Mouse (Mus musculus): ENCODE results near the gene Fam160b1. TPM values are rescaled to one million over a fixed set of nuclear protein-coding genes. Genes with fewer than 3 reads are reported as not detected.

Gene Fam160b1
- polyA plus RNA-seq, 1 experiment = 5.6 TPM

- TF ChIP-seq GATA1 (IDR thresholded peaks at IDR 0.05; ENCODE audit: low read length) = no peak
Measured at GRCm38 (mm10) chr19:57375746-57376145, 15.3 kb downstream of the Fam160b1 start.

GRCm38 (mm10) chr19:57377043-57377703 lies 16.7 kb downstream of the Fam160b1 start:
- no peak for TF ChIP-seq GATA1 (IDR thresholded peaks at IDR 0.05; ENCODE audit: low read length)

- TF ChIP-seq GATA1 (IDR thresholded peaks at IDR 0.05; ENCODE audit: low read length) = no peak
Measured at GRCm38 (mm10) chr19:57386176-57386693, 25.8 kb downstream of the Fam160b1 start.

- no peak for TF ChIP-seq GATA1 (IDR thresholded peaks at IDR 0.05; ENCODE audit: low read length)
Measured at GRCm38 (mm10) chr19:57391545-57391944, 31.1 kb downstream of the Fam160b1 start.

- no peak for TF ChIP-seq GATA1 (IDR thresholded peaks at IDR 0.05; ENCODE audit: low read length)
Measured at GRCm38 (mm10) chr19:57393357-57393957, 33.0 kb downstream of the Fam160b1 start.

GRCm38 (mm10) chr19:57396609-57397008 lies 36.1 kb downstream of the Fam160b1 start:
- TF ChIP-seq GATA1 (IDR thresholded peaks at IDR 0.05; ENCODE audit: low read length) = no peak

- no peak for TF ChIP-seq GATA1 (IDR thresholded peaks at IDR 0.05; ENCODE audit: low read length)
Measured at GRCm38 (mm10) chr19:57402364-57402763, 41.9 kb downstream of the Fam160b1 start.

GRCm38 (mm10) chr19:57403700-57404501 lies 43.4 kb downstream of the Fam160b1 start:
- TF ChIP-seq GATA1 (IDR thresholded peaks at IDR 0.05; ENCODE audit: low read length) = no peak

GRCm38 (mm10) chr19:57404502-57404848 lies 44.0 kb downstream of the Fam160b1 start:
- no peak for TF ChIP-seq GATA1 (IDR thresholded peaks at IDR 0.05; ENCODE audit: low read length)

- TF ChIP-seq GATA1 (IDR thresholded peaks at IDR 0.05; ENCODE audit: low read length) = no peak
Measured at GRCm38 (mm10) chr19:57407947-57408346, 47.5 kb downstream of the Fam160b1 start.

- TF ChIP-seq GATA1 (IDR thresholded peaks at IDR 0.05; ENCODE audit: low read length) = no peak
Measured at GRCm38 (mm10) chr19:57411375-57412196, 51.1 kb downstream of the Fam160b1 start.

GRCm38 (mm10) chr19:57413170-57413569 lies 52.7 kb downstream of the Fam160b1 start:
- no peak for TF ChIP-seq GATA1 (IDR thresholded peaks at IDR 0.05; ENCODE audit: low read length)

- no peak for TF ChIP-seq GATA1 (IDR thresholded peaks at IDR 0.05; ENCODE audit: low read length)
Measured at GRCm38 (mm10) chr19:57413918-57414317, 53.4 kb downstream of the Fam160b1 start.

- TF ChIP-seq GATA1 (IDR thresholded peaks at IDR 0.05; ENCODE audit: low read length) = no peak
Measured at GRCm38 (mm10) chr19:57415031-57415807, 54.7 kb downstream of the Fam160b1 start.
